Mouse (Mus musculus) G1E (cell line): ENCODE measurements around the gene Cd300a.

Experiments
- CTCF ChIP-seq: IDR thresholded peaks from 2 replicates; pipeline ENCODE4 v1.5.1; 2012; ENCODE audit warnings: low read depth, low read length, inconsistent platforms, mixed read lengths
- GATA1 ChIP-seq: IDR thresholded peaks from 2 replicates; pipeline ENCODE4 v1.6.1; 2012; ENCODE audit warnings: borderline replicate concordance, low read length, inconsistent platforms, mixed read lengths
- GATA2 ChIP-seq: IDR thresholded peaks from 2 replicates; pipeline ENCODE4 v1.6.1; 2012; ENCODE audit warnings: low read depth, low read length, inconsistent platforms, borderline replicate concordance
- POLR2AphosphoS5 ChIP-seq: IDR thresholded peaks from 2 replicates; pipeline ENCODE4 v1.6.1; 2012; ENCODE audit warnings: low read depth, low read length, inconsistent platforms; ENCODE audit not compliant: insufficient replicate concordance

GRCm38 (mm10) chr11:114867361-114868235 is 22.2 kb upstream of the Cd300a start:
- TF ChIP-seq CTCF = no peak
- no peak for TF ChIP-seq GATA1
- TF ChIP-seq POLR2AphosphoS5 = no peak
- TF ChIP-seq GATA2 = no peak
